ENCODE assay signal across 13 mouse cellular contexts in genomic region chr1:78272915-78273314, GRCm38 (mm10). TPM values are rescaled to one million over a fixed set of nuclear protein-coding genes. Genes with fewer than 3 reads are reported as not detected.
DNase-seq lines count a peak whose midpoint lies in the region.
"Had no signal": no experiment of that assay in that cellular context is flagged by ENCODE, and none has a peak within 500 bp of the region (broad histone marks: within the 10 kb centered on the region; RNA-seq: fewer than 3 reads in every experiment).

No protein-coding gene starts in this region.

- DNase-seq in adrenal gland, adult (ENCODE audit: inconsistent age in 2 of 2, low spot score in 1 of 2): peak; percentile 23 to 46
- DNase-seq in adrenal gland, postnatal 4 days (ENCODE audit: low spot score in 2 of 2): no peak
- DNase-seq in adrenal gland, postnatal 36 days: peak; percentile 2 to 13
- DNase-seq in adrenal gland, postnatal 10 days: no peak
- peak; percentile 63 for DNase-seq in 3T3-L1 (ENCODE audit: low read depth, low spot score)
- no peak for DNase-seq in kidney, postnatal 25 days
- DNase-seq: adrenal gland, adult 8-10 months; cerebellum, adult 11-12 months; cerebellum, adult 2 months; cerebellum, adult 9-10 months; cerebellum, postnatal 10 days; cerebellum, postnatal 25 days; forebrain, postnatal 0 days had no signal

RNA-seq across cellular contexts. Expression of gene Sgpp2, which starts 37.2 kb away (rescaled TPM):
- total RNA-seq in adrenal gland, postnatal 4 days (2021): 1 to 10 TPM; 1.1 to 5.8 TPM
- 1 to 10 TPM in 1 of 2 experiments, under 1 TPM in 1; 0.82 to 1.1 TPM for total RNA-seq in adrenal gland, postnatal 36 days (2021)
- 1 to 10 TPM; 2.2 to 3.5 TPM for total RNA-seq in adrenal gland, postnatal 10 days (2021)

Comparison
In these comparisons a context has a peak if more than half of its experiments do, and no peak if none do; other contexts are left out.
1. DNase-seq: peak in adrenal gland, adult (2 of 2), adrenal gland, postnatal 36 days (2 of 2) and 3T3-L1 (single experiment); none in adrenal gland, postnatal 4 days (0 of 2), adrenal gland, postnatal 10 days (single experiment) and kidney, postnatal 25 days (0 of 2).